Mouse (Mus musculus): ENCODE measurements around the gene Gimap8.

Gene Gimap8

GRCm38 (mm10) chr6:48702146-48702545 is 55.1 kb downstream of the Gimap8 start:
- DNase-seq (ENCODE audit: low read depth, low spot score) = no peak

- no peak for DNase-seq (ENCODE audit: low read depth, low spot score)
These were observed 55.6 kb downstream of the Gimap8 start for GRCm38 (mm10) chr6:48702601-48703000.

- DNase-seq (ENCODE audit: low read depth, low spot score) = no peak
These were observed 57.1 kb downstream of the Gimap8 start for GRCm38 (mm10) chr6:48704146-48704545.

DNA sequence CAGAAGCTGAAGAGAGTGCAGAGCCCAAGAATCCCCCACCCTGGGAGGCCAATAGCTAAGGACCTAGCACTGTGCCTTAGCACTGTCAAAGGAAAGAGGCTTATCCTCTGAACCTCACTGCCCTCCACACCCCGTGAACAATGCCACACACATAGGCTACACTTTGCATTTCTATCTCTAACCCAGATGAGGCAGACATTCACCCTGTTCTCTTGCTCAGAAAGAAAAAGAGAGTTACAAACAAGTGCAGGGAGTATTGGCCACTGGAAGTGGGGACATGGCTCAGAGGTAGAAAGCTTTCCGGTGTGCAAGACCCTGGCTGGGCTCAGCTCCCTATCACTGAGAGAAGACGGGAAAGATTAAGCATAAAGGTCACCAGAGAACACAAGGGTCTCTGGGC is 59.1 kb downstream of the Gimap8 start:
- no peak for DNase-seq (ENCODE audit: low read depth, low spot score)

All from telencephalon, adult 2 months (tissue).